Mouse (Mus musculus) erythroid progenitor cell, adult 5-6 weeks (primary cell): ENCODE data around the gene Gm10112. TPM values are rescaled to one million over a fixed set of nuclear protein-coding genes. Genes with fewer than 3 reads are reported as not detected.

Experiments used
- ATAC-seq: replicated peaks from 2 replicates; pipeline ENCODE4 v1.8.0; 2016; ENCODE audit warnings: moderate number of reproducible peaks, mild to moderate bottlenecking, moderate TSS enrichment, inconsistent platforms; ENCODE audit not compliant: poor library complexity, low FRiP score, severe bottlenecking
- total RNA-seq, 2 experiments: library from RNA; stranded (forward) in 1 of 2; stranded (reverse) in 1 of 2; fragments of 150-400 nt in 1 of 2; fragments of 186-747, 209-891 nt in 1 of 2; gene quantifications; 2 replicates each; pipeline versions ENCODE4 v1.2.3 to v1.2.4; 2015 to 2017; ENCODE audit warnings: low replicate concordance in 2 of 2

The Gm10112 gene
- total RNA-seq (2015; ENCODE audit: low replicate concordance) (not detected in 2 replicates), total RNA-seq (2017; ENCODE audit: low replicate concordance) (not detected in 2 replicates)

GRCm38 (mm10) chrX:111168040-111168439, at the start of gene Gm10112:
TSS of gene Gm10112 (plus strand) at chrX:111168340.
- no peak for ATAC-seq

GRCm38 (mm10) chrX:111189574-111189973, 21.4 kb downstream of the Gm10112 start:
- ATAC-seq, result no peak

- ATAC-seq, result no peak
These were observed 28.2 kb downstream of the Gm10112 start for GRCm38 (mm10) chrX:111196376-111196775.

- ATAC-seq, result no peak
These were observed 42.1 kb downstream of the Gm10112 start for GRCm38 (mm10) chrX:111210225-111210624.

Other genes starting within 250 kb of the Gm10112 start
- not detected in 2 replicates for gene Cylc1, start 57.9 kb upstream of the Gm10112 start, total RNA-seq (2015; ENCODE audit: low replicate concordance)
- not detected in 2 replicates for gene Cylc1, start 57.9 kb upstream of the Gm10112 start, total RNA-seq (2017; ENCODE audit: low replicate concordance)